Mouse (Mus musculus) left cerebral cortex, postnatal 36 days (tissue): ENCODE results near the gene Arhgap23. TPM values are rescaled to one million over a fixed set of nuclear protein-coding genes. Genes with fewer than 3 reads are reported as not detected.

ENCODE experiments used
- DNase-seq, 2 experiments: peaks; one replicate each; pipeline ENCODE4 v3.0.0; 2021 to 2022; ENCODE audit warnings: low spot score in 2 of 2, mixed read lengths in 1 of 2
- intact Hi-C: fragments of 180-260 bp; cut with DNase I; formaldehyde crosslinking; loops from one replicate; pipeline ENCODE4 v1.15.1; 2025
- total RNA-seq, 2 experiments: library from RNA; stranded (reverse); gene quantifications; 2 replicates each; pipeline ENCODE4 v1.2.3; 2021

Gene Arhgap23
- total RNA-seq, 2 experiments from 2014 or later: 68.0 to 74.4 TPM

- intact Hi-C loops: loop anchor here (2.0 kb wide), 1 partner anchor 37 kb away; no protein-coding TSS in a partner anchor
- DNase-seq: no peak
These were observed 16.7 kb downstream of the Arhgap23 start for GRCm38 (mm10) chr11:97432015-97432414.

GRCm38 (mm10) chr11:97432983-97433539 lies 17.7 kb downstream of the Arhgap23 start:
- DNase-seq: no peak
- intact Hi-C loops: loop anchor here (2.0 kb wide), 1 partner anchor 36 kb away; no protein-coding TSS in a partner anchor

- DNase-seq: no peak
- intact Hi-C loops: no loop called here
These were observed 18.8 kb downstream of the Arhgap23 start for GRCm38 (mm10) chr11:97434121-97434520.

- DNase-seq: peak in 1 of 2 experiments; percentile 39
- intact Hi-C loops: no loop called here
These were observed 19.5 kb downstream of the Arhgap23 start for GRCm38 (mm10) chr11:97434704-97435454.

GRCm38 (mm10) chr11:97435808-97436491 lies 20.6 kb downstream of the Arhgap23 start:
- DNase-seq: no peak
- intact Hi-C loops: no loop called here

GRCm38 (mm10) chr11:97437745-97438144 lies 22.4 kb downstream of the Arhgap23 start:
- DNase-seq: peak in 1 of 2 experiments; percentile 49
- intact Hi-C loops: no loop called here

GRCm38 (mm10) chr11:97438868-97439267 lies 23.5 kb downstream of the Arhgap23 start:
- intact Hi-C loops: no loop called here
- no peak for DNase-seq

GRCm38 (mm10) chr11:97439935-97440334 lies 24.6 kb downstream of the Arhgap23 start:
- intact Hi-C loops: no loop called here
- DNase-seq: no peak

- intact Hi-C loops: no loop called here
- no peak for DNase-seq
These were observed 25.1 kb downstream of the Arhgap23 start for GRCm38 (mm10) chr11:97440441-97440881.

- DNase-seq: no peak
- intact Hi-C loops: no loop called here
These were observed 25.8 kb downstream of the Arhgap23 start for GRCm38 (mm10) chr11:97441036-97441657.

GRCm38 (mm10) chr11:97441658-97442125 lies 26.4 kb downstream of the Arhgap23 start:
- intact Hi-C loops: no loop called here
- DNase-seq: no peak

GRCm38 (mm10) chr11:97442891-97443675 lies 27.8 kb downstream of the Arhgap23 start:
- intact Hi-C loops: no loop called here
- no peak for DNase-seq

GRCm38 (mm10) chr11:97445596-97445995 lies 30.3 kb downstream of the Arhgap23 start:
- DNase-seq: no peak
- intact Hi-C loops: no loop called here

- intact Hi-C loops: no loop called here
- no peak for DNase-seq
These were observed 30.7 kb downstream of the Arhgap23 start for GRCm38 (mm10) chr11:97445999-97446511.

GRCm38 (mm10) chr11:97447979-97448378 lies 32.6 kb downstream of the Arhgap23 start:
- DNase-seq: no peak
- intact Hi-C loops: no loop called here

- no peak for DNase-seq
- intact Hi-C loops: no loop called here
These were observed 33.5 kb downstream of the Arhgap23 start for GRCm38 (mm10) chr11:97448611-97449394.

GRCm38 (mm10) chr11:97449601-97450293 lies 34.4 kb downstream of the Arhgap23 start:
- peak; percentile 73 to 84 for DNase-seq
- intact Hi-C loops: no loop called here
